ENCODE assay signal across 13 mouse cellular contexts in the genomic region with DNA sequence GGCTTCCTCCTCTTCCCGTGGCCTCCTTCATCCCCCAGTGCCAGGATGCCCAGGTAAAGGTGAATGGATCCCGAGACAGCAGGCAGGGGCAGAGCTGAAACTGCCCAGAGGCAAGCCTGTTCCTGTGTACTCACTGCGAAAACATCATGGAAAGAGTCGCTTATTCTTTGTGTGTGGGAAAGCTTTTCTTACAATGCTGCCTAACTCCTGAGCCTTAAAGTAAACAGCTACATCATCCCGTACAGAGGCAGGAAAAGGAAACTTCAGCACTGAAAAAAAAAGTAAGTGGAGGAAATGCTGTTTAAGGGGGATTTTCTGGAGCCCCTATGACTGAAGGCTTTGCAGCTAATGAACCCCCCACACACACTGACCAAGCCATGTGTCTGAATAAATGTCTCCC. TPM values are rescaled to one million over a fixed set of nuclear protein-coding genes. Genes with fewer than 3 reads are reported as not detected.
A peak's percentile ranks its signal among the peaks of the same experiment; 100 is the strongest.
DNase-seq lines count a peak whose midpoint lies in the region; ATAC-seq and TF ChIP-seq lines count a peak whose summit lies in the region.
"Had no signal": no experiment of that assay in that cellular context is flagged by ENCODE, and none has a peak within 500 bp of the region (broad histone marks: within the 10 kb centered on the region; RNA-seq: fewer than 3 reads in every experiment).

No protein-coding gene starts in this region.

- TF ChIP-seq CTCF in kidney, postnatal 0 days (IDR thresholded peaks at IDR 0.05; ENCODE audit: low read depth) = no peak
- no peak for TF ChIP-seq CTCF in CH12.LX (conservative IDR thresholded peaks at IDR 0.05 in 1 of 2, IDR thresholded peaks at IDR 0.05 in 1 of 2; ENCODE audit: low read depth in 2 of 2, low read length in 2 of 2)

- no peaks in the 10 kb centered on the region for H3K27me3 ChIP-seq in heart, embryonic 11.5 days (ENCODE audit: control insufficient read depth, insufficient read depth, low read length)
- no peaks in the 10 kb centered on the region for H3K27me3 ChIP-seq in kidney, postnatal 0 days (ENCODE audit: insufficient read depth, low read length)
- H3K27me3 ChIP-seq in CH12.LX (replicated peaks) = no peaks in the 10 kb centered on the region
- H3K27me3 ChIP-seq in intestine, embryonic 15.5 days (replicated peaks) = no peaks in the 10 kb centered on the region
- H3K27me3 ChIP-seq: Patski had no signal

- dilution Hi-C loops in CH12.LX (cut with MboI; ENCODE audit: extremely low pct_ligation_motif_present, extremely low pct_unique_long_range_greater_than_20kb, low sequenced_read_pairs) = no loop called here

- 0 out of 2 replicates have a peak, but pooled peaks have one; percentile 39 for ATAC-seq in heart, embryonic 11.5 days (replicated peaks; ENCODE audit: insufficient number of reproducible peaks, low FRiP score, low TSS enrichment)
- ATAC-seq in kidney, postnatal 0 days (replicated peaks; ENCODE audit: low FRiP score, low read depth) = no peak
- no peak for ATAC-seq in intestine, embryonic 15.5 days
- ATAC-seq in megakaryocyte-erythroid progenitor cell, adult 5-6 weeks (replicated peaks; ENCODE audit: low FRiP score, low TSS enrichment, poor library complexity, severe bottlenecking) = no peak
- ATAC-seq: Patski had no signal

- no peak overlapping the region for H3K9ac ChIP-seq in heart, embryonic 11.5 days (ENCODE audit: low read depth, low read length)
- H3K9ac ChIP-seq in kidney, postnatal 0 days (ENCODE audit: low read depth, low read length) = no peak overlapping the region
- peak overlapping the region; percentile 64; the same call in 1 of the 2 replicates for H3K9ac ChIP-seq in CH12.LX (ENCODE audit: insufficient read depth, low read depth)
- no peak overlapping the region for H3K9ac ChIP-seq in intestine, embryonic 15.5 days

- in situ Hi-C loops in CH12.LX (cut with MboI; ENCODE audit: low pct_ligation_motif_present, low pct_unique_long_range_greater_than_20kb, low sequenced_read_pairs) = loop anchor here (25.0 kb wide), 2 partner anchors 305 to 730 kb away; no protein-coding TSS in a partner anchor

- 52% methylated on average over 5 of the region's 5 CpGs for WGBS in heart, embryonic 11.5 days (ENCODE audit: insufficient replicate concordance)
- WGBS in kidney, postnatal 0 days = 54% methylated on average over 5 of the region's 5 CpGs
- WGBS in intestine, embryonic 15.5 days = 46% methylated on average over 5 of the region's 5 CpGs

- no peak overlapping the region for H3K4me3 ChIP-seq in heart, embryonic 11.5 days (ENCODE audit: low read depth, low read length)
- no peak overlapping the region for H3K4me3 ChIP-seq in kidney, postnatal 0 days (replicated peaks; ENCODE audit: low read depth, low read length)
- H3K4me3 ChIP-seq in CH12.LX (replicated peaks in 1 of 3; ENCODE audit: low read depth in 2 of 3, low read length in 2 of 3, poor library complexity in 1 of 3) = peak overlapping the region; percentile 22 to 51 (median 46)
- H3K4me3 ChIP-seq in intestine, embryonic 15.5 days (replicated peaks) = no peak overlapping the region
- H3K4me3 ChIP-seq: left cerebral cortex, adult 2 months had no signal

- peak overlapping the region; percentile 76 for H3K27ac ChIP-seq in heart, embryonic 11.5 days (ENCODE audit: low read depth, low read length)
- H3K27ac ChIP-seq in kidney, postnatal 0 days = peak overlapping the region; percentile 70
- peak overlapping the region; percentile 95 for H3K27ac ChIP-seq in CH12.LX (ENCODE audit: insufficient read depth, low read depth)
- H3K27ac ChIP-seq in intestine, embryonic 15.5 days = peak overlapping the region; percentile 66
- H3K27ac ChIP-seq: left cerebral cortex, adult 2 months had no signal

- H3K4me2 ChIP-seq in heart, embryonic 11.5 days = no peak overlapping the region
- H3K4me2 ChIP-seq in kidney, postnatal 0 days (ENCODE audit: low read length) = no peak overlapping the region
- peak overlapping the region; percentile 58 for H3K4me2 ChIP-seq in CH12.LX (ENCODE audit: insufficient read depth, low read depth, poor library complexity, severe bottlenecking)
- H3K4me2 ChIP-seq in intestine, embryonic 15.5 days (replicated peaks) = no peak overlapping the region

- TF ChIP-seq POLR2A in CH12.LX (IDR thresholded peaks at IDR 0.05; ENCODE audit: low read depth, low read length) = no peak

- no peak for DNase-seq in heart, adult 8-10 months (ENCODE audit: low spot score)
- no peak for DNase-seq in kidney, postnatal 0 days (ENCODE audit: low spot score)
- no peak for DNase-seq in kidney, postnatal 4 days
- DNase-seq in CH12.LX (ENCODE audit: extremely low read depth) = no peak
- no peak for DNase-seq in cerebellum, adult 18-20 months
- DNase-seq: right cerebral cortex, adult 18-20 months had no signal

- H3K79me2 ChIP-seq in CH12.LX (replicated peaks; ENCODE audit: control insufficient read depth, extremely low read depth, insufficient read depth, poor library complexity, severe bottlenecking) = no peaks in the 10 kb centered on the region

- no peaks in the 10 kb centered on the region for H3K4me1 ChIP-seq in heart, embryonic 11.5 days (ENCODE audit: control insufficient read depth, insufficient read depth, low read length)
- H3K4me1 ChIP-seq in kidney, postnatal 0 days (replicated peaks; ENCODE audit: insufficient read depth, low read length) = peaks cover 8% of the 10 kb centered on the region; the same call in 1 of the 2 replicates
- peaks cover 18 to 42% of the 10 kb centered on the region in 2 experiments for H3K4me1 ChIP-seq in CH12.LX (ENCODE audit: control insufficient read depth in 1 of 2, insufficient read depth in 2 of 2)
- 0 out of 2 replicates have a peak, but pooled peaks cover 2% of the 10 kb centered on the region for H3K4me1 ChIP-seq in intestine, embryonic 15.5 days (replicated peaks)

- TF ChIP-seq RAD21 in CH12.LX (IDR thresholded peaks at IDR 0.05; ENCODE audit: low read depth, low read length) = no peak

- no peak for TF ChIP-seq EP300 in CH12.LX (IDR thresholded peaks at IDR 0.05; ENCODE audit: low read length)

- H3K9me3 ChIP-seq in heart, embryonic 11.5 days (replicated peaks; ENCODE audit: control insufficient read depth, low read length) = no peaks in the 10 kb centered on the region
- H3K9me3 ChIP-seq in kidney, postnatal 0 days (replicated peaks; ENCODE audit: low read length) = no peaks in the 10 kb centered on the region
- H3K9me3 ChIP-seq in CH12.LX (replicated peaks; ENCODE audit: low read length) = no peaks in the 10 kb centered on the region
- H3K9me3 ChIP-seq in intestine, embryonic 15.5 days = no peaks in the 10 kb centered on the region

- no peaks in the 10 kb centered on the region for H3K36me3 ChIP-seq in heart, embryonic 11.5 days (ENCODE audit: control insufficient read depth, insufficient read depth, low read length)
- H3K36me3 ChIP-seq in kidney, postnatal 0 days (ENCODE audit: insufficient read depth, low read length) = no peaks in the 10 kb centered on the region
- H3K36me3 ChIP-seq in CH12.LX (replicated peaks in 1 of 2; ENCODE audit: control insufficient read depth in 1 of 2, insufficient read depth in 1 of 2, low read length in 1 of 2) = peaks cover 0 to 49% of the 10 kb centered on the region in 2 experiments
- no peaks in the 10 kb centered on the region for H3K36me3 ChIP-seq in intestine, embryonic 15.5 days

TF ChIP-seq in CH12.LX, 34 proteins besides CTCF, POLR2A, EP300 and RAD21:
- TF ChIP-seq PAX5 (IDR thresholded peaks at IDR 0.05; ENCODE audit: low read length) (no peak), ZNF384 (IDR thresholded peaks at IDR 0.05; ENCODE audit: low read depth, low read length) (0 out of 2 replicates have a peak, but pooled peaks have one; percentile 17), MAZ (IDR thresholded peaks at IDR 0.05; ENCODE audit: low read depth, low read length) (no peak)

RNA-seq across cellular contexts. Expression of a gene that starts 1.8 kb away (rescaled TPM):
- 0.24 TPM in 1 of 2 replicates, not detected in the other for polyA plus RNA-seq in heart, embryonic 11.5 days (2014; fragmentation: Nextera tagmentation; extraction: Ambion mirVana)
- total RNA-seq in heart, adult 8-10 months (2022) = not detected
- polyA plus RNA-seq in kidney, postnatal 0 days (2015; fragmentation: Nextera tagmentation; extraction: Ambion mirVana) = 0.09 and 0.18 TPM in 2 replicates
- total RNA-seq in CH12.LX (2012; rRNA removed) (0.17 and 0.25 TPM in 2 replicates), CH12.LX (2014; rRNA removed) (not detected in 2 replicates)
- polyA plus RNA-seq in CH12.LX (2012; ENCODE audit: insufficient read length, low read depth) = 0.20 and 0.53 TPM in 2 replicates
- polyA plus RNA-seq in intestine, embryonic 15.5 days (2015; fragmentation: Nextera tagmentation; extraction: Ambion mirVana) = 0.16 and 0.21 TPM in 2 replicates
- total RNA-seq in megakaryocyte-erythroid progenitor cell, adult 5-6 weeks (2014; fragmentation: Nextera tagmentation) = not detected in 2 replicates
- total RNA-seq in megakaryocyte-erythroid progenitor cell, adult 5-6 weeks (2017) = not detected in 2 replicates
- total RNA-seq: adrenal gland, postnatal 25 days; left cerebral cortex, adult 2 months had no signal
- polyA plus RNA-seq: cerebellum, adult 2 months; Patski had no signal

Comparison
In these comparisons a context has a peak if more than half of its experiments do, and no peak if none do; other contexts are left out.
1. H3K4me3 ChIP-seq: peak in CH12.LX (3 of 3); none in heart, embryonic 11.5 days (single experiment), kidney, postnatal 0 days (single experiment) and intestine, embryonic 15.5 days (single experiment).
2. Peak in every context shown above with its lines, with median percentiles within 50 percentile points of each other: H3K27ac ChIP-seq.